Mouse (Mus musculus) liver, embryonic 15.5 days (tissue): ENCODE data around the gene Gipc2. TPM values are rescaled to one million over a fixed set of nuclear protein-coding genes. Genes with fewer than 3 reads are reported as not detected.

ENCODE experiments used
- ATAC-seq: fragments of 200-750 bp; cut with Nextera tagmentation; 2 replicates; pipeline ENCODE4 v1.8.0; 2017; ENCODE audit warnings: moderate number of reproducible peaks, mild to moderate bottlenecking, moderate library complexity; ENCODE audit not compliant: insufficient read depth
- H3K27ac ChIP-seq: fragments of 300-500 bp; sonication (generic); replicated peaks from 2 replicates; pipeline ENCODE4 v1.5.1; 2015; ENCODE audit warnings: mild to moderate bottlenecking, inconsistent platforms
- H3K27me3 ChIP-seq: fragments of 300-500 bp; sonication (generic); 2 replicates; pipeline ENCODE4 v1.6.1; 2015; ENCODE audit warnings: mild to moderate bottlenecking, inconsistent platforms
- H3K36me3 ChIP-seq: fragments of 300-500 bp; sonication (generic); replicated peaks from 2 replicates; pipeline ENCODE4 v1.6.1; 2015; ENCODE audit warnings: moderate library complexity, mild to moderate bottlenecking, inconsistent platforms
- H3K4me1 ChIP-seq: fragments of 300-500 bp; sonication (generic); replicated peaks from 2 replicates; pipeline ENCODE4 v1.6.1; 2015; ENCODE audit warnings: inconsistent platforms
- H3K4me2 ChIP-seq: fragments of 300-500 bp; sonication (generic); 2 replicates; pipeline ENCODE4 v1.6.1; 2015; ENCODE audit warnings: moderate library complexity, mild to moderate bottlenecking, inconsistent platforms
- H3K4me3 ChIP-seq: fragments of 300-500 bp; sonication (generic); replicated peaks from 2 replicates; pipeline ENCODE4 v1.5.1; 2015; ENCODE audit warnings: mild to moderate bottlenecking, inconsistent platforms
- H3K9ac ChIP-seq: fragments of 300-500 bp; sonication (generic); 2 replicates; pipeline ENCODE4 v1.6.1; 2015; ENCODE audit warnings: moderate library complexity, mild to moderate bottlenecking, inconsistent platforms
- H3K9me3 ChIP-seq: fragments of 300-500 bp; sonication (generic); replicated peaks from 2 replicates; pipeline ENCODE4 v1.6.1; 2016; ENCODE audit warnings: inconsistent platforms
- WGBS: fragments of 180-500 bp; shearing (Covaris S2); methylation state at CpG from one replicate; pipeline ENCODE4 v1.1.7; 2015; ENCODE audit warnings: mixed read lengths; ENCODE audit not compliant: insufficient replicate concordance; 5-methylcytosine and 5-hydroxymethylcytosine counted together
- polyA plus RNA-seq: library from polyadenylated mRNA; unstranded; fragments of >200 nt; fragmentation: Nextera tagmentation; extraction: Ambion mirVana; gene quantifications from 2 replicates; pipeline ENCODE4 v1.2.1, GENCODE M21; 2015

Gene Gipc2
- polyA plus RNA-seq, 1 experiment from 2014 or later = 19.3 TPM

GRCm38 (mm10) chr3:152114786-152115185 lies 51.2 kb downstream of the Gipc2 start:
- peaks cover 53% of the 10 kb centered on the region for H3K4me1 ChIP-seq
- H3K9ac ChIP-seq = no peak overlapping the region
- no peaks in the 10 kb centered on the region for H3K36me3 ChIP-seq
- peak; percentile 97 for ATAC-seq
- H3K27me3 ChIP-seq = peaks cover 12% of the 10 kb centered on the region
- no peak overlapping the region for H3K4me3 ChIP-seq
- H3K4me2 ChIP-seq = peak overlapping the region; percentile 62
- peak overlapping the region; percentile 85 for H3K27ac ChIP-seq
- 8% methylated on average over 10 of the region's 10 CpGs for WGBS
- no peaks in the 10 kb centered on the region for H3K9me3 ChIP-seq

DNA sequence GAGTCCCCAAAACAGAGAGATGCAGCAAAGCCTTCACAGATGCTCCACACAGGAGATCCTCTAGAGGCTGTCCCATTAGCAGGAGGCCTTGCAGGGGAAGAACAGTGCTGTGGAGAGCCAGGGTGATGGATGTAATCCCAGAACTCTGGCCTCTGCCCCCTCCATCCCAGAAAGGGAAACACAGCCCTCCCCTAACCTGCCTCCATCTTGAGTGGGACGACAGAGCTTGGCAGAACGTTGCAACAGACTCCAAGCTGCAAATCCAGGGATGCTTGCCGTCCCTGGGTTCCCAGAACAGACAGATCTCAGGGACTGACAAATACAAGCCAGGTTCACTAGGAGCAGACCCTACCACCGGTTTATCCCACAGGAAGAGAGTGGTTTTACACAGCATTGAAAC lies 51.8 kb downstream of the Gipc2 start:
- WGBS = 66% methylated on average over 4 of the region's 4 CpGs
- H3K27me3 ChIP-seq = peaks cover 18% of the 10 kb centered on the region
- H3K9me3 ChIP-seq = no peaks in the 10 kb centered on the region
- H3K4me2 ChIP-seq = peak overlapping the region; percentile 62
- no peak overlapping the region for H3K9ac ChIP-seq
- peaks cover 47% of the 10 kb centered on the region for H3K4me1 ChIP-seq
- H3K27ac ChIP-seq = peak overlapping the region; percentile 85
- H3K36me3 ChIP-seq = no peaks in the 10 kb centered on the region
- no peak for ATAC-seq
- no peak overlapping the region for H3K4me3 ChIP-seq

DNA sequence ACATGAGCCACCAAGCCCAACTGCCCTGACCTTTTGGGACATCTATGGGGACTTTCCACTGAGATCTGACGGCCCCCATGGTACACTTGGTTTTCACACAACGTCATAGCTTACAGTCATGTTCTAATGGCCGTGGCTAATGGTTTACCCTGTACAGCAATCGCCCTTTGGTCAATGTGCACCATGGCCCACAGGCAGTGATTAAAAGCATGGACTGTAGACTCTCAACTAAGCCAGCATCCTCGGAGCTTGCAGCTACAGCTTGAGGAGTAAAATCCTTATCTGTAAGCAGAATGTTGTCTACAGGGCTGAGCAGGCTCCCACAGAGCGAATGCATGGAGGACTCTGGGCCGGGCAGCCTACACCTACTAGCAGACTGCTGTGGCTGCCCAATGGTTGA lies 52.5 kb downstream of the Gipc2 start:
- no peaks in the 10 kb centered on the region for H3K9me3 ChIP-seq
- no peaks in the 10 kb centered on the region for H3K36me3 ChIP-seq
- no peak overlapping the region for H3K4me3 ChIP-seq
- H3K4me1 ChIP-seq = peaks cover 44% of the 10 kb centered on the region
- no peak overlapping the region for H3K9ac ChIP-seq
- 57% methylated on average over 7 of the region's 7 CpGs for WGBS
- H3K4me2 ChIP-seq = peak overlapping the region; percentile 62; the same call in 1 of the 2 replicates
- H3K27me3 ChIP-seq = peaks cover 25% of the 10 kb centered on the region
- peak; percentile 14 for ATAC-seq
- peak overlapping the region; percentile 85 for H3K27ac ChIP-seq

- no peaks in the 10 kb centered on the region for H3K9me3 ChIP-seq
- no peaks in the 10 kb centered on the region for H3K36me3 ChIP-seq
- H3K27ac ChIP-seq = no peak overlapping the region; the same call in 1 of the 2 replicates
- no peak overlapping the region for H3K4me2 ChIP-seq
- H3K27me3 ChIP-seq = peaks cover 33% of the 10 kb centered on the region
- WGBS = 66% methylated on average over 8 of the region's 8 CpGs
- peaks cover 44% of the 10 kb centered on the region for H3K4me1 ChIP-seq
- H3K9ac ChIP-seq = no peak overlapping the region
- H3K4me3 ChIP-seq = no peak overlapping the region
- ATAC-seq = no peak
These were observed 53.4 kb downstream of the Gipc2 start for GRCm38 (mm10) chr3:152112664-152113063.

DNA sequence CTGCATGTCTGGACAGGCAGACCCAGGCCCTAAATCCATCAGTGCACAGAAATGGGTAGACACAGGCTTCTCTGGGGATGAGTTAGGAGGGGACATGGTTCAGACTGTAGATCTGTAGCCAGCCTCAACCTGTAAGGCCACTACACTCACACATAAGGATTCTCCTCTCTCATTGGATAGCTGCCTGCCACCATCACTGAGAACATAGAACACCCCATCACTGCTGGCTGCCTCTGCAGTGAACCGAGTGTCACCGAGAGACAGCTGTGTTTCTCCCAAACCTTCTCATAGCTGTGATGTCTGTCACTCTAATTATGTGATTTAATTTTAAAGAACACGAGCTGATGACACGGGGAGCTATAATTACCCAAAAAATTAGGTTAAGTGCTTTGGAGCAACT lies 54.5 kb downstream of the Gipc2 start:
- Histone ChIP-seq H3K9ac (no peak overlapping the region), H3K36me3 (no peaks in the 10 kb centered on the region), H3K9me3 (no peaks in the 10 kb centered on the region), H3K27me3 (peaks cover 45% of the 10 kb centered on the region), H3K4me1 (peaks cover 53% of the 10 kb centered on the region), H3K27ac (no peak overlapping the region), H3K4me2 (peak overlapping the region; percentile 17), H3K4me3 (no peak overlapping the region)
- 64% methylated on average over 4 of the region's 4 CpGs for WGBS
- ATAC-seq = no peak

DNA sequence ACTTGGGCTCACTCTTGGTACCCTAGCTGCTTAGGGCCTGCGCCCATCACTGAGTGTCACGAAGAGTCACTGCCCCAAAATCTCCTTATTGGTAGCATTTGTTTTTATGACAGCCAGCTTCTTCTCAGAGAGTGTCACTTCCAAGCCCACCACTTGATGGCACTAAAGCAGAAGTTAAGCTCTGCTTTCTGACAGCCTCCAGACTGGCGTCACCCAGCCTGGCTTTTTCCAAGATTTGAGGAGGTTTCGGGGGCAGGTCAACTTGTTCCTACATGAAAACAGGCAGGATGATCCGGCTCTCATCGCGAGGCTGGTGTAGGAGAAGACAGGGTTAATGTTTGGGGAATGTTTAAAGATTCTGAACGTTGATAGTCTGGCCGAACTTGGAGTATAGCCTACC lies 54.9 kb downstream of the Gipc2 start:
- peak overlapping the region; percentile 17 for H3K4me2 ChIP-seq

GRCm38 (mm10) chr3:152109260-152109587 lies 56.8 kb downstream of the Gipc2 start:
- peaks cover 66% of the 10 kb centered on the region for H3K27me3 ChIP-seq
- H3K36me3 ChIP-seq = no peaks in the 10 kb centered on the region
- 56% methylated on average over 7 of the region's 7 CpGs for WGBS
- no peak for ATAC-seq
- no peak overlapping the region for H3K4me3 ChIP-seq
- no peak overlapping the region for H3K4me2 ChIP-seq
- H3K9me3 ChIP-seq = no peaks in the 10 kb centered on the region
- H3K27ac ChIP-seq = no peak overlapping the region
- H3K9ac ChIP-seq = no peak overlapping the region
- peaks cover 39% of the 10 kb centered on the region for H3K4me1 ChIP-seq

More for the DNA sequence above, 54.9 kb downstream of the Gipc2 start:
- 13% methylated on average over 9 of the region's 9 CpGs for WGBS
- ATAC-seq = no peak
- Histone ChIP-seq H3K27ac (no peak overlapping the region), H3K4me1 (peaks cover 56% of the 10 kb centered on the region), H3K36me3 (no peaks in the 10 kb centered on the region), H3K27me3 (peaks cover 49% of the 10 kb centered on the region), H3K4me3 (no peak overlapping the region), H3K9ac (no peak overlapping the region), H3K9me3 (no peaks in the 10 kb centered on the region)

GRCm38 (mm10) chr3:152108560-152109259 lies 57.3 kb downstream of the Gipc2 start:
- H3K4me3 ChIP-seq = no peak overlapping the region
- no peak for ATAC-seq
- H3K27me3 ChIP-seq = peaks cover 66% of the 10 kb centered on the region
- WGBS = 34% methylated on average over 3 of the region's 3 CpGs
- no peak overlapping the region for H3K4me2 ChIP-seq
- no peak overlapping the region for H3K9ac ChIP-seq
- peaks cover 34% of the 10 kb centered on the region for H3K4me1 ChIP-seq
- H3K27ac ChIP-seq = no peak overlapping the region
- no peaks in the 10 kb centered on the region for H3K36me3 ChIP-seq
- H3K9me3 ChIP-seq = no peaks in the 10 kb centered on the region

- no peak overlapping the region for H3K4me2 ChIP-seq
- no peak overlapping the region for H3K27ac ChIP-seq
- H3K36me3 ChIP-seq = no peaks in the 10 kb centered on the region
- ATAC-seq = no peak
- 37% methylated on average over 5 of the region's 5 CpGs for WGBS
- H3K27me3 ChIP-seq = peaks cover 66% of the 10 kb centered on the region
- H3K9ac ChIP-seq = no peak overlapping the region
- no peak overlapping the region for H3K4me3 ChIP-seq
- H3K9me3 ChIP-seq = no peaks in the 10 kb centered on the region
- H3K4me1 ChIP-seq = peaks cover 28% of the 10 kb centered on the region
These were observed 58.0 kb downstream of the Gipc2 start for GRCm38 (mm10) chr3:152108003-152108395.

- Histone ChIP-seq H3K9me3 (no peaks in the 10 kb centered on the region), H3K4me2 (peak overlapping the region; percentile 42), H3K27ac (no peak overlapping the region), H3K4me3 (peak overlapping the region; percentile 14), H3K27me3 (peaks cover 66% of the 10 kb centered on the region), H3K4me1 (peaks cover 23% of the 10 kb centered on the region), H3K9ac (no peak overlapping the region), H3K36me3 (no peaks in the 10 kb centered on the region)
- WGBS = 17% methylated on average over 30 of the region's 30 CpGs
- ATAC-seq = no peak
These were observed 58.7 kb downstream of the Gipc2 start for GRCm38 (mm10) chr3:152107149-152108002.
